Mouse (Mus musculus) cerebellum, postnatal 4 days (tissue): ENCODE results near the gene Cckbr.

ENCODE experiments used
- DNase-seq, 2 experiments: peaks; one replicate each; pipeline ENCODE4 v3.0.0; 2022; ENCODE audit warnings: low spot score in 2 of 2, mixed read lengths in 1 of 2

Cckbr gene

DNA sequence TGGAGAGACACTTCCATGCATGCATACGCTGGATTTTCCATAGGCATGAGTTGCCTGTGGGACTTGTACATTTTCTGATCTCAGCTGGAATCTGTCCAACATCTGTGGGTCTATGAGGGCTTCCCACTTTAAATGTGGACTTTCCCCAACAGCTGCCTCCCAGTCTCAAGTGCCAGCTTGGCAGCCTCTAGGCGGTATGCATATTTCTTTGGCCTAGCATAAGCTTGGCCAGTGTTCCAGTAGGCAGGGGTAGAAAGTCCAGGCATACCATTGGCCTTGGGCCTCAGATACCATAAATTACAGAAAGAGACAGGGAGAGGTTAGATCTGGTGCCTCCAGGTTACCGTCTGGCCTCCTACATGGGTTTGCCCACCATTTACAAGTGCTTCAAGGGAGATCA is 72.3 kb downstream of the Cckbr start:
- DNase-seq: no peak

GRCm38 (mm10) chr7:105498854-105499492 is 73.4 kb downstream of the Cckbr start:
- DNase-seq: no peak

DNA sequence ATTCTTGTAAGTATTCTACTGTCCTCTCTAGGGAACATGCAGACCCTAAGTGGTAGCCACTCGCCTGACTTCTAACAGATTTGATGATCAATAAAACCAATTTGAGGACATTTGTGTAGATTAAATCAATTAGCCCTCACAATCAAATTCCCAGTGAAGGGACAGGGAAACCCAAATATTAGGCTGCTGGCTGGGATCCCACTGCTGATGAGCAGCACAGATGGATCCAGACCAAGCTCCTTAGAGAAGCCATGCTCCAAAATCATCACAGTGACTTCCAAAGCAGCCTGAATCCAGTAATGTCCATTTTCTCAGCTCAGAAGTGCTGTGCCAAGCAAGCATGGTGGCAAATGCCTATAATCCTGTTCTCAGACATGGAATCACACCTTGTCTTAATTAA is 74.1 kb downstream of the Cckbr start:
- DNase-seq: no peak

- no peak for DNase-seq
These were observed 76.5 kb downstream of the Cckbr start for GRCm38 (mm10) chr7:105501984-105502383.

GRCm38 (mm10) chr7:105507257-105507656 is 81.7 kb downstream of the Cckbr start:
- no peak for DNase-seq

- DNase-seq: no peak
These were observed 84.6 kb downstream of the Cckbr start for GRCm38 (mm10) chr7:105510143-105510542.

DNA sequence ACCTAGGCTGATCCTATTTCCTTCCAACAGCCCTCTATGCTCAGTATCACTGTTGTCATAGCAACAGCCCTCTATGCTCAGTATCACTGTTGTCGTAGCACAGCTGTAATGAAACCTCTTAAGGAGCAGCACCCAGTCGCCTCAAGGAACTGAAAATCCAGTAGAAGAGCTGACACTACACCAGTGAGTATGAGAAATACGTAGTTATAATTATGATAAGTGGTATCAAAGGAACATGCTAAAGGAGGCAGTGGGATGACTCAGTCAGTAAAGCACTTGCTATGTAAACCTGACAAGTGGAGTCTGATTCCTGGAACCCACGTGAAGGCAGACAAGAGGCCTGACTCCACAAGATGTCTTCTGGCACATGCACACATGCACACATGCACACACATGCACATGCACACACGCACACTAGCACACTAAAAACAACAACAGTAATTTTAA is 88.3 kb downstream of the Cckbr start:
- DNase-seq: no peak

DNA sequence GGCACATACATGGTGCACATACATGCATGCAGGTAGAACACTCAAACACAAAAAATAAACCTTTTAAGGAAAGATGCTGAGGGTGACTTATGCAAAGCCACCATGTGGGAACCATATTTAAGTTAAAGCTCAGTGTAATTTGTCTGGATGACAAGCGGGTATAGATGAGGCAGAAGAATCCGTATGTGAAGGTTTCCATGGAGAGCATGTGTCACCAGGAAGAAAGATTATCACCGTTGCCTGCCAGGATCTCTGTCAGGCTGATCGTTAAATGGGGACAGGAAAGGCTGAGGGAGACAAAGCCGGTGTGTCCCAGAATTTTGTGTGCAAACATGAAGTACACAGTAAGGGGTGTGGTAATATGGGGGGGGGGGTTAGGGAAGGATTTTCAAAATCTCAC is 89.0 kb downstream of the Cckbr start:
- no peak for DNase-seq

DNA sequence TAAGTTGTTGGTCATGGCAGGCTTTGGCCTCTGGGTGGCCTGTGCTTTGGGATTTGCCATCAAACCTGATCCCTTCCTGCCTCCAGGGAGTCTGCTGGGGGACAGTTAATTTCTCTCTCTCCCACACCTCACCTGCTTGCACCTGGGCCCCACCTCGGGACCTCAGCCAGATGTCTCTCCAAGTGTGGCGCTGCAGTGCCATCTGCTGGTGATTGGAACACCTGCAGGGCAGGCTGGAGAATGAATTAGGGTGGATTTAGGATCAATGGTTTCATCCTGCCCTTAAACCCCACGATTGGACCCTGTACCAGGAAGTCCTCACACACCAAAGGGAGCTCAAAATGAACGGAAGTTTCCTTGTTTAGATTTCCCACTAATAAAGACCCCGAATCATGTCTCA is 89.6 kb downstream of the Cckbr start:
- DNase-seq: peak; percentile 36 to 68

DNA sequence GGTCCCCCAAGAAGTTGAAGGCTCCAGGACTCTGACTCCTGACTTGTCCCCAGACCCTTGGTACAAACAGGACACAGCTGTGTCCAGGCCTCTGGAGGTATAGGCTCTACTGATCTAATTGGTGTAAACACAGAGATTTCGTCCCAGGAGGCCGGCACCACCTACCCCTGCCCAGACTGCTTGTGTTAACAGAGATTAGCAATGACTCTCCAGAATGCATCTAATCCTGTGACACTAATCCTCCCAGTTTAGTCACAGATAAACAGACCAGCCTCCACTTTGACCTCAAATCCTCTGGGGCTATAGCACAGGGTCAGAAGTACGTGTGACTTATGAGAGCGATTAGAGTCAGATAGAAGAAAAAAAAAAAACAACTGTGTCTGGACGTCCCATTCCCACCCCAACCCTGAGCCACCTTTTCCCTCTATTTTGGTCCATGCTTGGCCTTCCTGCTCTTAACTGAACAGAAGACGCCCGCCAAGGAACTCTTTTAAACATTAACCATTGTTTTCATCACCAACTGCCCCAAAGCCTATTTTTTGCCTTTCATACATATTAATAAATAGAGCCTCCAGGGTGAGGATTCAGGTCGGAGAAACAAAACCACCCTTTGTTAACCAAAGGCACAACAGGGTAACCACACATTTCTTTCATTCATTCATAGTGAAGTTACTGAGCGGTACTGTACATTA is 91.3 kb downstream of the Cckbr start:
- DNase-seq: no peak

DNA sequence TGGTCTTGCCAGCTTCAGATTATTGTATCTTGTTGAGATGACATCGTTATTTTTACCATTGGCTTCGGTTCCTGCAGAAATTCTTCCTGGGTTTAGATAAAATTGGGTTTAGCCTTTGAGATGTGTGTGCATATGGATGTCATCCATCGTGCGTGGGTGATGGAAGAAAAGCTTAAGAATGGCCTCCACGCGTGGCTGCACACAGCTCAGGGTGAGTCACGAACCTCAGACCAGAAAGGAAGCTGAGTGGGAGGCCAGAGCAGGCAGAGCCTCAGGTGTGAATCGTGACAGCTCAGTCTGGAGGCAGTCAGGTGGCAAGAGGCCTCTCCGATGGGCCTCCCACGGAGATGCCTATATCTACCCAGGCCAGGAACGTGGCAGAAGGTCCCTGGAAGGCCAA is 93.8 kb downstream of the Cckbr start:
- no peak for DNase-seq

DNA sequence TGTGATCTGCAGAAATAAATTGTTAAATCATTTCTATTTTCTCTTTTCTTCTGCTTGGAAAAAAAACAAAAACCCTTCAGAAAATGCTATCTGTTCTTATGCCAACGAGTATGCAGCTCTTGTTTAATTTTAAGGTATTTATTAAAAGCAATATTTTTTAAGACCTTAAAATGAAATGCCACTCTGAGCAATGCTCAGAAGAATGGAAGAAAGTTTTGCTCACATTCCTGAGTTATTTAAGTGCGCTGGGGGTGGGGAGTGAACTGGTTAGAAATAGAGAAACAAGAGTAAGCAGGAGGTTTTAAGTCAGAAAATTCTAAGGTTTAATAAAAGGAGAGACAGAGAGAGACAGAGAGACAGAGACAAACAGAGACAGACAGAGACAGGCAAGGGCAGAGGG is 94.2 kb downstream of the Cckbr start:
- no peak for DNase-seq

DNA sequence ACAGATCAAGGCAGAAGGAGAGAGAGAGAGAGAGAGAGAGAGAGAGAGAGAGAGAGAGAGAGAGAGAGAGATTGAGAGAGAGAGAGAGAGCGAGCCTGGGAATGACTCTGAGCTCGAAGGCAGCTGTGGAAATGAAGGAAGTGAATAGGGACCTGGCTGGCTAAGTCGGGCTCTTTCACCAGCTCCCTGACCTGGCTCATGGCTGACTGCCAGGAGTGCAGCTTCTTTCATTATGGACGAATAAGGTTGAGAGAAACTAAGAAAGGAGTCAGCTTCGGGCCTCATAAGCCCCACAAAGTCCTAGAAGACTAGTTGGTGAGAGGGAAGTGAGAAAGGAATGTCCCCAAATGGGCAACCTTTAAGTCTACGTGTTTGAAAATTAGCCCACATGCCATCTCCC is 94.7 kb downstream of the Cckbr start:
- DNase-seq: no peak
